Mouse (Mus musculus): ENCODE results near the gene Mfsd13b.

- no peak for TF ChIP-seq GATA1 (IDR thresholded peaks at IDR 0.05; ENCODE audit: borderline replicate concordance, low read length)
- TF ChIP-seq FLI1 (IDR thresholded peaks at IDR 0.05; ENCODE audit: low read length) = no peak
Measured at GRCm38 (mm10) chr7:120970112-120970511, 12.2 kb upstream of the Mfsd13b start.
